ENCODE assay signal across 15 mouse cellular contexts in the genomic region with DNA sequence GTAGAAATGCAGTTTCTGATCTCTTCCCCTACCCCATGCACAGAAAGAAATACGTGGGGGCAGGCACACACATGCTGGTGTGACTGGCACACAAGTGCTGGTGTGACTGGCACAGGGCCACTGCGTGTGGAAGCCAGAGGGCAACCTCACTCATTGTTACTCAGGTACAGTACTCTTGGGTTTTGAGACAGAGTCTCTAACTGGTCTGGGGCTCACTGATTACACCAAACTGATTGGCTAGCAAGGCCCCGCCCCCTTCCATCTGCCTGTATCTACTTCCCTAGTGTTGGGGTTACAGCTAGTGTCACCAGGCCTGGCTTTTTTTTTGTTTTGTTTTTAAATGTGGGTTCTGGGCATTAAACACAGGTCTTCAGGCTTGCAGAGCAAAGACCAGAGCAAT.
DNase-seq lines count a peak whose midpoint lies in the region; ATAC-seq and TF ChIP-seq lines count a peak whose summit lies in the region.
"Had no signal": no experiment of that assay in that cellular context is flagged by ENCODE, and none has a peak within 500 bp of the region (broad histone marks: within the 10 kb centered on the region; RNA-seq: fewer than 3 reads in every experiment).

No protein-coding gene starts in this region.

- H3K9ac ChIP-seq in lung, embryonic 14.5 days, result no peak overlapping the region
- H3K9ac ChIP-seq in liver, postnatal 0 days (replicated peaks), result no peak overlapping the region
- H3K9ac ChIP-seq: embryonic facial prominence, embryonic 12.5 days; heart, embryonic 15.5 days had no signal

- peak; percentile 20 to 26 for DNase-seq in cerebellum, postnatal 10 days
- DNase-seq in cerebellum, adult 11 months, result no peak
- DNase-seq in lung, embryonic 14.5 days, result no peak
- no peak for DNase-seq in lung, postnatal 10 days
- no peak for DNase-seq in limb, embryonic 10.5 days (ENCODE audit: low spot score)
- peak; percentile 59 for DNase-seq in liver, postnatal 0 days
- no peak for DNase-seq in layer of hippocampus, adult 11-12 months (ENCODE audit: low spot score)
- DNase-seq in left cerebral cortex, adult 9 months (ENCODE audit: low spot score in 2 of 2), result no peak
- DNase-seq: cerebellum, adult 8-10 months; kidney, postnatal 25 days had no signal

- no peaks in the 10 kb centered on the region for H3K9me3 ChIP-seq in lung, embryonic 14.5 days (ENCODE audit: low read depth, low read length)
- H3K9me3 ChIP-seq in limb, embryonic 10.5 days (replicated peaks), result no peaks in the 10 kb centered on the region
- no peaks in the 10 kb centered on the region for H3K9me3 ChIP-seq in liver, postnatal 0 days (ENCODE audit: low read length)
- H3K9me3 ChIP-seq: embryonic facial prominence, embryonic 12.5 days; heart, embryonic 15.5 days had no signal

- ATAC-seq in lung, embryonic 14.5 days (ENCODE audit: insufficient read depth), result no peak
- ATAC-seq in liver, postnatal 0 days, result peak; percentile 74
- ATAC-seq: hindbrain, postnatal 0 days; midbrain, embryonic 16.5 days had no signal

- H3K4me1 ChIP-seq in lung, embryonic 14.5 days (ENCODE audit: insufficient read depth), result peaks cover 8% of the 10 kb centered on the region
- peaks cover 38% of the 10 kb centered on the region for H3K4me1 ChIP-seq in limb, embryonic 10.5 days
- H3K4me1 ChIP-seq in liver, postnatal 0 days (ENCODE audit: insufficient read depth), result peaks cover 25% of the 10 kb centered on the region

- 66% methylated on average over 3 of the region's 3 CpGs for WGBS in lung, embryonic 14.5 days
- 72% methylated on average over 3 of the region's 3 CpGs for WGBS in limb, embryonic 10.5 days
- 60% methylated on average over 3 of the region's 3 CpGs for WGBS in liver, postnatal 0 days (ENCODE audit: insufficient replicate concordance)

- no peak overlapping the region for H3K4me2 ChIP-seq in lung, embryonic 14.5 days
- H3K4me2 ChIP-seq in liver, postnatal 0 days (ENCODE audit: low read depth, low read length), result no peak overlapping the region
- H3K4me2 ChIP-seq: embryonic facial prominence, embryonic 12.5 days; heart, embryonic 15.5 days had no signal

- no peak for TF ChIP-seq CTCF in lung, embryonic 14.5 days (IDR thresholded peaks at IDR 0.05; ENCODE audit: low read depth)
- TF ChIP-seq CTCF in liver, postnatal 0 days (IDR thresholded peaks at IDR 0.05; ENCODE audit: low read depth), result no peak

- no peak for TF ChIP-seq EP300 in liver, postnatal 0 days (IDR thresholded peaks at IDR 0.05; ENCODE audit: low read depth)

- no peaks in the 10 kb centered on the region for H3K36me3 ChIP-seq in lung, embryonic 14.5 days (ENCODE audit: insufficient read depth)
- H3K36me3 ChIP-seq in limb, embryonic 10.5 days, result no peaks in the 10 kb centered on the region
- H3K36me3 ChIP-seq in liver, postnatal 0 days (replicated peaks; ENCODE audit: insufficient read depth, low read length), result no peaks in the 10 kb centered on the region
- H3K36me3 ChIP-seq: embryonic facial prominence, embryonic 12.5 days; heart, embryonic 15.5 days had no signal

- no peak overlapping the region for H3K4me3 ChIP-seq in lung, embryonic 14.5 days (ENCODE audit: low read depth, low read length)
- no peak overlapping the region for H3K4me3 ChIP-seq in limb, embryonic 10.5 days
- H3K4me3 ChIP-seq in liver, postnatal 0 days (ENCODE audit: low read depth, low read length), result no peak overlapping the region
- H3K4me3 ChIP-seq: embryonic facial prominence, embryonic 12.5 days; heart, embryonic 15.5 days; left cerebral cortex, adult 2 months had no signal

- peak overlapping the region; percentile 50 for H3K27ac ChIP-seq in lung, embryonic 14.5 days (ENCODE audit: low read depth)
- peak overlapping the region; percentile 63 for H3K27ac ChIP-seq in limb, embryonic 10.5 days
- H3K27ac ChIP-seq in liver, postnatal 0 days (ENCODE audit: low read depth), result peak overlapping the region; percentile 89
- H3K27ac ChIP-seq: embryonic facial prominence, embryonic 12.5 days; heart, embryonic 15.5 days; hindbrain, postnatal 0 days; left cerebral cortex, adult 2 months had no signal

- H3K27me3 ChIP-seq in lung, embryonic 14.5 days (ENCODE audit: insufficient read depth, low read length), result no peaks in the 10 kb centered on the region
- H3K27me3 ChIP-seq in limb, embryonic 10.5 days (ENCODE audit: low read depth, poor library complexity, severe bottlenecking), result no peaks in the 10 kb centered on the region
- no peaks in the 10 kb centered on the region for H3K27me3 ChIP-seq in liver, postnatal 0 days (ENCODE audit: insufficient read depth, low read length)
- H3K27me3 ChIP-seq: embryonic facial prominence, embryonic 12.5 days; heart, embryonic 15.5 days had no signal

Comparison
In these comparisons a context has a peak if more than half of its experiments do, and no peak if none do; other contexts are left out.
1. DNase-seq: peak in cerebellum, postnatal 10 days (2 of 2) and liver, postnatal 0 days (single experiment); none in cerebellum, adult 11 months (single experiment), lung, embryonic 14.5 days (single experiment), lung, postnatal 10 days (single experiment), limb, embryonic 10.5 days (single experiment), layer of hippocampus, adult 11-12 months (single experiment) and left cerebral cortex, adult 9 months (0 of 2).
2. Peak in every context shown above with its lines, with median percentiles within 50 percentile points of each other: H3K27ac ChIP-seq.